Mouse (Mus musculus) brain, embryonic 18.5 days (tissue): Measurements from ENCODE around the gene Gm13275.
"Not testable (repeated sequence)": the region's sequence is repeated elsewhere in the genome, so short reads cannot be mapped to it uniquely, and the experiment has no call there.

Source experiments
- DNase-seq: peaks from one replicate; pipeline ENCODE4 v3.0.0-alpha.2; 2012; ENCODE audit warnings: low read depth, low spot score

Gene Gm13275

GRCm38 (mm10) chr4:88797097-88797496, 2.8 kb downstream of the Gm13275 start, which contains the start of gene Gm13279:
Gene Gm13279, plus strand, starts transcription at chr4:88797397.
- not testable (repeated sequence) for DNase-seq

GRCm38 (mm10) chr4:88799365-88799764, 5.1 kb downstream of the Gm13275 start, which contains the start of gene Gm13285:
Gene Gm13285, plus strand, starts transcription at chr4:88799665.
- DNase-seq = not testable (repeated sequence)

GRCm38 (mm10) chr4:88802954-88803353, 8.7 kb downstream of the Gm13275 start, which contains the start of gene Gm13287:
Gene Gm13287, plus strand, starts transcription at chr4:88803254.
- not testable (repeated sequence) for DNase-seq

- DNase-seq = not testable (repeated sequence)
These were observed 10.9 kb downstream of the Gm13275 start, which contains the start of gene Gm13288 for GRCm38 (mm10) chr4:88805231-88805630. Gene Gm13288, plus strand, starts transcription at chr4:88805531.

- DNase-seq = not testable (repeated sequence)
These were observed 11.5 kb downstream of the Gm13275 start for GRCm38 (mm10) chr4:88805761-88806160.

- DNase-seq = no peak
These were observed 21.6 kb downstream of the Gm13275 start, which contains the start of gene Ifna7 for GRCm38 (mm10) chr4:88815928-88816327. Gene Ifna7, plus strand, starts transcription at chr4:88816228.

- no peak for DNase-seq
These were observed 25.4 kb downstream of the Gm13275 start, which contains the start of gene Ifna11 for GRCm38 (mm10) chr4:88819659-88820058. Gene Ifna11, plus strand, starts transcription at chr4:88819959.

- no peak for DNase-seq
These were observed 28.7 kb downstream of the Gm13275 start for GRCm38 (mm10) chr4:88822995-88823394.

GRCm38 (mm10) chr4:88827116-88827515, 32.8 kb downstream of the Gm13275 start, which contains the start of gene Ifna6:
Gene Ifna6, plus strand, starts transcription at chr4:88827416.
- DNase-seq = not testable (repeated sequence)

- no peak for DNase-seq
These were observed 36.2 kb downstream of the Gm13275 start for GRCm38 (mm10) chr4:88830523-88830922.

- DNase-seq = not testable (repeated sequence)
These were observed 40.9 kb downstream of the Gm13275 start, which contains the start of gene Ifna5 for GRCm38 (mm10) chr4:88835225-88835624. Gene Ifna5, plus strand, starts transcription at chr4:88835525.

GRCm38 (mm10) chr4:88838828-88839227, 44.5 kb downstream of the Gm13275 start:
- DNase-seq = no peak

- DNase-seq = no peak
These were observed 45.8 kb downstream of the Gm13275 start for GRCm38 (mm10) chr4:88840058-88840457.

- DNase-seq = no peak
These were observed 47.2 kb downstream of the Gm13275 start, which contains the start of gene Ifna4 for GRCm38 (mm10) chr4:88841438-88841911. Gene Ifna4, plus strand, starts transcription at chr4:88841861.
